Comparison of ENCODE assay signal across 23 mouse cellular contexts in the genomic region with DNA sequence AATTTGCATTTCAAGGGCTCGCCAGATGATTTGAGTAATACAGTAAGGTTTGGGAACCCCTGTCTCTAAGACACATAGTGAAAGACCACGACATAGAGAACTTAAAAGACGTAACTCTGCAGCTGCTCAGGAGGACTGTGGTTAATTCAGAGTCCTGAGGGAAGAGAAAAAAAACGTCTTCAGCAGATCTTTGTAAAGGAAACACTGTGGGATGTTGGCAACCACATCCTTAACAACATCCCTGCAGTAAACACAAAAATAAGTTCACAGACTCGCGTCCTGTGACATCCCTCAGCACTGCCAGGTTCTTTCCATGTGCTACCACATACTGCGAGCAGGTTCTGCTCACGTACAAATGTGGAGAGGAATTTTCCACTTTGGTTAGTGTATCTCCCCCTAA. TPM values are rescaled to one million over a fixed set of nuclear protein-coding genes. Genes with fewer than 3 reads are reported as not detected.
DNase-seq lines count a peak whose midpoint lies in the region; TF ChIP-seq lines count a peak whose summit lies in the region.
"Had no signal": no experiment of that assay in that cellular context is flagged by ENCODE, and none has a peak within 500 bp of the region (broad histone marks: within the 10 kb centered on the region; RNA-seq: fewer than 3 reads in every experiment).

No protein-coding gene starts in this region.

- no peaks in the 10 kb centered on the region for H3K9me3 ChIP-seq in CH12.LX (replicated peaks; ENCODE audit: low read length)
- H3K9me3 ChIP-seq: embryonic facial prominence, embryonic 15.5 days; hindbrain, embryonic 12.5 days; liver, embryonic 12.5 days; neural tube, embryonic 13.5 days had no signal

- H3K79me2 ChIP-seq in CH12.LX (replicated peaks; ENCODE audit: control insufficient read depth, extremely low read depth, insufficient read depth, poor library complexity, severe bottlenecking), result no peaks in the 10 kb centered on the region

- no peak overlapping the region for H3K4me3 ChIP-seq in CH12.LX (replicated peaks in 1 of 3; ENCODE audit: low read depth in 2 of 3, low read length in 2 of 3, poor library complexity in 1 of 3)
- H3K4me3 ChIP-seq: embryonic facial prominence, embryonic 15.5 days; hindbrain, embryonic 12.5 days; liver, embryonic 12.5 days; neural tube, embryonic 13.5 days had no signal

- TF ChIP-seq POLR2A in CH12.LX (IDR thresholded peaks at IDR 0.05; ENCODE audit: low read depth, low read length), result no peak

- TF ChIP-seq EP300 in CH12.LX (IDR thresholded peaks at IDR 0.05; ENCODE audit: low read length), result peak; percentile 45; the same call in 1 of the 2 replicates

- H3K4me2 ChIP-seq in CH12.LX (ENCODE audit: insufficient read depth, low read depth, poor library complexity, severe bottlenecking), result no peak overlapping the region
- H3K4me2 ChIP-seq: embryonic facial prominence, embryonic 15.5 days; hindbrain, embryonic 12.5 days; liver, embryonic 12.5 days; midbrain, embryonic 11.5 days; neural tube, embryonic 13.5 days had no signal

- in situ Hi-C loops in CH12.LX (cut with MboI; ENCODE audit: low pct_ligation_motif_present, low pct_unique_long_range_greater_than_20kb, low sequenced_read_pairs), result no loop called here

- no peaks in the 10 kb centered on the region for H3K36me3 ChIP-seq in CH12.LX (replicated peaks in 1 of 2; ENCODE audit: control insufficient read depth in 1 of 2, insufficient read depth in 1 of 2, low read length in 1 of 2)
- H3K36me3 ChIP-seq: embryonic facial prominence, embryonic 15.5 days; hindbrain, embryonic 12.5 days; liver, embryonic 12.5 days; neural tube, embryonic 13.5 days had no signal

- no peak overlapping the region for H3K27ac ChIP-seq in CH12.LX (ENCODE audit: insufficient read depth, low read depth)
- H3K27ac ChIP-seq: embryonic facial prominence, embryonic 15.5 days; hindbrain, embryonic 12.5 days; liver, embryonic 12.5 days; neural tube, embryonic 13.5 days had no signal

- intact Hi-C loops in heart, postnatal 10 days (cut with DNase I), result no loop called here

- H3K27me3 ChIP-seq in CH12.LX (replicated peaks), result no peaks in the 10 kb centered on the region
- H3K27me3 ChIP-seq: embryonic facial prominence, embryonic 15.5 days; hindbrain, embryonic 12.5 days; liver, embryonic 12.5 days; neural tube, embryonic 13.5 days had no signal

- dilution Hi-C loops in CH12.LX (cut with MboI; ENCODE audit: extremely low pct_ligation_motif_present, extremely low pct_unique_long_range_greater_than_20kb, low sequenced_read_pairs), result no loop called here

- no peak for TF ChIP-seq RAD21 in CH12.LX (IDR thresholded peaks at IDR 0.05; ENCODE audit: low read depth, low read length)

- peaks cover 2 to 14% of the 10 kb centered on the region in 2 experiments for H3K4me1 ChIP-seq in CH12.LX (ENCODE audit: control insufficient read depth in 1 of 2, insufficient read depth in 2 of 2)
- H3K4me1 ChIP-seq: embryonic facial prominence, embryonic 15.5 days; hindbrain, embryonic 12.5 days; liver, embryonic 12.5 days; neural tube, embryonic 13.5 days had no signal

- peak; percentile 42 for DNase-seq in CD4-positive, CD25-positive, alpha-beta regulatory T cell, adult 2 months (ENCODE audit: low read depth, low spot score)
- peak; percentile 45 for DNase-seq in CH12.LX (ENCODE audit: extremely low read depth)
- peak; percentile 60 for DNase-seq in induced T-regulatory cell, adult 2 months (ENCODE audit: low read depth)
- DNase-seq in thymus, postnatal 10 days (ENCODE audit: low spot score in 2 of 2), result peak; percentile 11 to 29
- no peak for DNase-seq in spleen, postnatal 14 days (ENCODE audit: low spot score in 2 of 2)
- DNase-seq in right cerebral cortex, adult 18-20 months, result no peak
- no peak for DNase-seq in cerebellum, adult 11 months
- DNase-seq in heart, postnatal 10 days, result no peak
- DNase-seq: adrenal gland, postnatal 10 days; cerebellum, postnatal 10 days; heart, adult 18-20 months; kidney, postnatal 4 days; layer of hippocampus, adult 9-11 months; lung, adult 2 months; spleen, adult 18-20 months had no signal

- no peak for TF ChIP-seq CTCF in CH12.LX (conservative IDR thresholded peaks at IDR 0.05 in 1 of 2, IDR thresholded peaks at IDR 0.05 in 1 of 2; ENCODE audit: low read depth in 2 of 2, low read length in 2 of 2)

- no peak overlapping the region for H3K9ac ChIP-seq in CH12.LX (ENCODE audit: insufficient read depth, low read depth)
- H3K9ac ChIP-seq: embryonic facial prominence, embryonic 15.5 days; hindbrain, embryonic 12.5 days; liver, embryonic 12.5 days; neural tube, embryonic 13.5 days had no signal

TF ChIP-seq in CH12.LX, 34 proteins besides CTCF, POLR2A, EP300 and RAD21:
- TF ChIP-seq ETS1 (conservative IDR thresholded peaks at IDR 0.05; ENCODE audit: low read depth, low read length) (peak; percentile 75), PAX5 (IDR thresholded peaks at IDR 0.05; ENCODE audit: low read length) (no peak), ZNF384 (IDR thresholded peaks at IDR 0.05; ENCODE audit: low read depth, low read length) (peak; percentile 58; the same call in 1 of the 2 replicates), BHLHE40 (IDR thresholded peaks at IDR 0.05; ENCODE audit: low read depth, low read length) (peak; percentile 45)

RNA-seq across cellular contexts. Expression of a gene that starts 48.9 kb away (rescaled TPM):
- total RNA-seq in CH12.LX (2012; rRNA removed) (0.13 and 0.29 TPM in 2 replicates), CH12.LX (2014; rRNA removed) (not detected in 2 replicates)
- not detected in 2 replicates for polyA plus RNA-seq in CH12.LX (2012; ENCODE audit: insufficient read length, low read depth)
- not detected for total RNA-seq in heart, postnatal 10 days (2021)
- total RNA-seq: gastrocnemius, adult 8-10 months had no signal
- polyA plus RNA-seq: intestine, embryonic 14.5 days; limb, embryonic 11.5 days; neural tube, embryonic 13.5 days had no signal

Comparison
In these comparisons a context has a peak if more than half of its experiments do, and no peak if none do; other contexts are left out.
1. DNase-seq: peak in CD4-positive, CD25-positive, alpha-beta regulatory T cell, adult 2 months (single experiment), CH12.LX (single experiment), induced T-regulatory cell, adult 2 months (single experiment) and thymus, postnatal 10 days (2 of 2); none in spleen, postnatal 14 days (0 of 2), right cerebral cortex, adult 18-20 months (single experiment), cerebellum, adult 11 months (single experiment) and heart, postnatal 10 days (0 of 2).